Mouse (Mus musculus) C2C12 (cell line): ENCODE data around the gene Nomo1.

Source experiments
- CEBPB ChIP-seq: IDR thresholded peaks from one replicate; pipeline ENCODE4 v1.6.1; 2011; ENCODE audit warnings: low read depth, mild to moderate bottlenecking, control low read depth, moderate library complexity
- CTCF ChIP-seq: IDR thresholded peaks from one replicate; pipeline ENCODE4 v1.5.1; 2011; ENCODE audit not compliant: control insufficient read depth, insufficient read depth, insufficient read length
- FOSL1 ChIP-seq: IDR thresholded peaks from one replicate; pipeline ENCODE4 v1.8.0; 2011; ENCODE audit warnings: mild to moderate bottlenecking, low read length; ENCODE audit not compliant: poor library complexity, insufficient read depth, severe bottlenecking
- MAX ChIP-seq: IDR thresholded peaks from one replicate; pipeline ENCODE4 v1.6.1; 2011; ENCODE audit warnings: mild to moderate bottlenecking, control low read depth
- USF1 ChIP-seq: IDR thresholded peaks from one replicate; pipeline ENCODE4 v1.6.1; 2011; ENCODE audit warnings: low read depth, mild to moderate bottlenecking, control low read depth, moderate library complexity

- TF ChIP-seq CTCF (no peak), USF1 (no peak), MAX (no peak), FOSL1 (no peak), CEBPB (no peak)
Observed at GRCm38 (mm10) chr7:46030145-46030488, 3.4 kb upstream of the Nomo1 start, which contains the start of gene Abcc6.
